Mouse (Mus musculus) gastrocnemius, postnatal 10 days (tissue): ENCODE measurements around the gene Ndc80. TPM values are rescaled to one million over a fixed set of nuclear protein-coding genes. Genes with fewer than 3 reads are reported as not detected.
"Not testable (repeated sequence)": the region's sequence is repeated elsewhere in the genome, so short reads cannot be mapped to it uniquely, and the experiment has no call there.

Experiments used
- DNase-seq: peaks from one replicate; pipeline ENCODE4 v3.0.0; 2021; ENCODE audit warnings: mixed read lengths
- long read RNA-seq, 2 experiments: library from polyadenylated mRNA; stranded (forward); transcript quantifications; one replicate each; pipeline ENCODE4 v2.0.0; 2021
- total RNA-seq, 2 experiments: library from RNA; stranded (reverse); gene quantifications; 2 replicates each; pipeline ENCODE4 v1.2.3; 2021

The Ndc80 gene
- total RNA-seq = 1 to 10 TPM; 5.2 to 5.7 TPM
- long read RNA-seq, experiment 1, transcript Ndc80-201 (17 exons, 2,201 nt) = major isoform, 11 of 12 reads
- long read RNA-seq, experiment 1, partial matches to known transcripts = 0 of 12 reads
- long read RNA-seq, experiment 1, other reads (novel, unspliced or antisense) = 1 of 12 reads
- long read RNA-seq, experiment 2, transcript Ndc80-201 (17 exons, 2,201 nt) = major isoform, 7 of 10 reads
- long read RNA-seq, experiment 2, partial matches to known transcripts = 0 of 10 reads
- long read RNA-seq, experiment 2, other reads (novel, unspliced or antisense) = 3 of 10 reads

- peak; percentile 91 for DNase-seq
Observed at GRCm38 (mm10) chr17:71526711-71527564, at the start of gene Ndc80. Gene Ndc80 (minus strand): TSS chr17:71526857.

DNA sequence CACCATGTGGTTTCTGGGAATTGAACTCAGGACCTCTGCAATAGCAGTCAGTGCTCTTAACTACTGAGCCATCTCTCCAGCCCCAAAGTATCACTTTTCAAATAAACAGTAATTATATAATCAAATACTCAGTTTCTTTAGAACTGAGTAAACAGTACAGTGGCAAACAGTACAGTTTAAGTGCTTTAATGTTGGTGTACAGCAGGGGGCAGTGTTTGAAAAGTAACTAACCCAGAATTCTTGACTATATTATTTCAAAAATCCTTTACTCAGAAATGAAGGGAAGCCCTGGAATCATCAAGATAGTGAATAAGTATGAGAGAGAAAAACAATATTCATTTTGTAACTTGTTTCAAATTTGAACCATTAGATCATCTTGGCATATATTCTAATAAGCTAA lies 35.0 kb upstream of the Ndc80 start:
- DNase-seq = peak; percentile 10

- DNase-seq = no peak
Observed at GRCm38 (mm10) chr17:71552901-71553300, 26.2 kb upstream of the Ndc80 start.

DNA sequence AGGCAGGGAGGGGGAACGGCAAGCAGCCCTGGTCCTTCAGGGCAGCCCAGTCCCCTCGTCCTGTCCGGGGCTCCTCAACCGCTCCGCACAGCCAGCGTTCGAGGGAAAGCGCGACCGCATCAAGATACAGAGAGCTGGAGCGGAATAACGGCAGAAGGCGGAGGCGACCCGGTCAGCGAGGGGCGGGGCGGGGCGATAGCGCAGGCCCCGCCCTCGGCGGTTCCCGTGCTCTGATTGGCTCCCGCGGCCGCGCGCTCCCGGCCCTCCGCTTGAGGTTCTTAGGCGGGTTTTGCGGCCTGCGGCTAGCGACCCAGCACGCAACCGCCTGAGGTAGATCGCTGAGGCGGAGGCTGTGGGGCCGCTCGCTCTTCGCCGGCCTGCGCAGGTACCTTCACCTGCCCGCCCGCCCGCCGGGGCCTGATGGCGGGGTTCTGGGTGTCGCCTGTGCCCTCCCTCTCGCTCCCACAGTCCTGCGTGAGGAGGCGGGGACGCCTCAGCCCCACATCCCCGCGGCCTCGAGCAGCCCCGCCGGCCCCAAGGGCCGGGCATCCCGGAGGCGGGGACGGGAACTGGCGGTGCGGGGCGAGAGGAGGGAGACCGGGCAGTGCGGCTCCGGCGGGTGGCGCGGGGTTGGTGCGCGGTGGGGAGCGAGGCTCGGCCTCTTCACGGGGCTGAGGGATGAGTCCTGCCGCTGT lies 25.2 kb upstream of the Ndc80 start, which contains the start of gene Spdya:
Gene Spdya (plus strand): TSS at position 305 of the 695 bp plus-strand sequence.
- DNase-seq = peak; percentile 83

DNA sequence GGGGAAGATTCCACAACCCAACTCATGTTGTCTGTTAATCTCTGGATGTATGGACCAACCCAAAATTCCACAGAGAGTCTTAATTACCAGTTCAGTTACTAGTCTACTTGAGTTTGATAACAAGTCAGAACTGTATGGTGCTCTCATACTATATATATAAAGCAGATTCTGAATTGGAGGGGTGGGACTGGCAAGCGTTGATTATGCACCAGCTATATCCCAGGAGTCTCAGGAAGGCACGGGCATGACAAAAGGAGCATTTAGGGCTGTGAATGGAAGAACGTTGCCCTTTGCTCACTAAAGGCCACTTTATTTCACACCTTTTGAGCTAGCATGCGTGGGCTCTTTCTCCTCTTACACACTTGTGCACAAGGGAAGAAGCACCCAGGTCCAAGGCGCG lies 24.7 kb upstream of the Ndc80 start:
- DNase-seq = no peak

GRCm38 (mm10) chr17:71548586-71548985 lies 21.9 kb upstream of the Ndc80 start:
- DNase-seq = no peak

- no peak for DNase-seq
Observed at GRCm38 (mm10) chr17:71537164-71537563, 10.5 kb upstream of the Ndc80 start.

DNA sequence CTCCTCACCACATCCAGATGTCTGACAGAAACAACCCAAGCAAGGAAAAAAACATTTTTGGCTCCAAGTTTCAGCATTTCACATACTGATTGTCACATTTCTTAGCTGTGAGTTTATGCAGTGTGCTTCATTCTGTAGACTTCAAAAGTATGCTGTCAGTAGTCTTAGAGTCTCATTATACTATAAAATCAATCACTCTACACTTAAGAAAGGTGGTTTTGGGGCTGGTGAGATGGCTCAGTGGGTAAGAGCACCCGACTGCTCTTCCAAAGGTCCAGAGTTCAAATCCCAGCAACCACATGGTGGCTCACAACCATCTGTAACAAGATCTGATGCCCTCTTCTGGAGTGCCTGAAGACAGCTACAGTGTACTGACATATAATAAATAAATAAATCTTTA lies 8.9 kb upstream of the Ndc80 start:
- DNase-seq = not testable (repeated sequence)

DNA sequence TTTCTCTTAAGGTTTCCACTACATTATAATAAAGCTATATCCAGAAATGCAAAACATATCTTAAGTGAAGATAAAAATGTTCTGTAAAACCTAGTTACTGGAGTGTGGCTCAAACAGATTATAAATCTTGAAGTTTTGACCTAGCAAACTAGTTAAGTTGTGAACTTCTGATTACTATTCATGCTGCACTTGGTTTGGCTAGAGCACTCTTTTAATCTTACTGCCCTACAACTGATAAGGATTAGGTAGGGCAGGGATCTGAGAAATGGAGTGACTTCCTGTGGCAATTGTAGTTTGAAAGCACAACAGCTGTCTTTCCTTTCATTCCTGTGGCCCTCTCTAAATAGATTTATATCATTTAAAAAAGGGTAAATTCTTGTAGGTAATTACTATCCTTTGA lies 1.4 kb upstream of the Ndc80 start:
- DNase-seq = no peak

GRCm38 (mm10) chr17:71526302-71526708 lies 352 bp downstream of the Ndc80 start:
- DNase-seq = no peak

GRCm38 (mm10) chr17:71510297-71510696 lies 16.4 kb downstream of the Ndc80 start:
- DNase-seq = no peak

- DNase-seq = no peak
Observed at GRCm38 (mm10) chr17:71506832-71507231, 19.8 kb downstream of the Ndc80 start.

DNA sequence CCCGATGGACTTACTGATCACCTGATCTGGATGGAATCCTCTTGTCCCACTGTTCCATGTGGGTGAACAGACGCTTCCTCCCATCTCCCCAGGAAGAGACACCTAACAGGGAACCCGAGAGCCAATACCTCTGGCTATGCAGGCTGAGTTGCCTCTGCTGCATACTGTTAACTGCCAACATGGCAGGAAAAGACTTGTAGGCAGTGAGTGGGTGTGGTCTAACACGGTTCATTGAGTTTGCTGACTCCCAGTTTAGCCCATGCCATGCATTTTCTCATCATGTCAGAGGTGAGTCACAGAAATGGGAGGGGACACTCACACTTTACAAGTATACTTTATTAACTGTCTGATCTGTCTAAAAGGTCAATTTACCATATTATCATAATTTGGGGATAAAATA lies 30.9 kb downstream of the Ndc80 start:
- no peak for DNase-seq

DNA sequence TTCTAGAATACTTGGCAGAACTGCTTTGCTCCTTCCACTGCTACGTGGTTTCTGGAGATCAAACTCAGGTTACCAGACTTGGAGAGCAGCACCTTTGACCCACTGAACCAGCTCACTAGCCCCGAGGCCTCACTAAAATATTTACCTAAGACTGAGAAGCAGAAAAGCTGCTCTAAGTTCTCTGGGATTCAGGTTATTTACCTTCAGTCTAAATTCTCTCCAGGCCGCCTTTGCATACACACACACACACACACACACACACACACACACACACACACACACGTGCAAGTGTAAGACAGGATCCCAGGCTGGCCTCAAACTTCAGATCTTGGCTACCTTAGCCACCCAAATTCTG lies 35.3 kb downstream of the Ndc80 start:
- DNase-seq = no peak

GRCm38 (mm10) chr17:71490666-71491331 lies 35.9 kb downstream of the Ndc80 start:
- no peak for DNase-seq

DNA sequence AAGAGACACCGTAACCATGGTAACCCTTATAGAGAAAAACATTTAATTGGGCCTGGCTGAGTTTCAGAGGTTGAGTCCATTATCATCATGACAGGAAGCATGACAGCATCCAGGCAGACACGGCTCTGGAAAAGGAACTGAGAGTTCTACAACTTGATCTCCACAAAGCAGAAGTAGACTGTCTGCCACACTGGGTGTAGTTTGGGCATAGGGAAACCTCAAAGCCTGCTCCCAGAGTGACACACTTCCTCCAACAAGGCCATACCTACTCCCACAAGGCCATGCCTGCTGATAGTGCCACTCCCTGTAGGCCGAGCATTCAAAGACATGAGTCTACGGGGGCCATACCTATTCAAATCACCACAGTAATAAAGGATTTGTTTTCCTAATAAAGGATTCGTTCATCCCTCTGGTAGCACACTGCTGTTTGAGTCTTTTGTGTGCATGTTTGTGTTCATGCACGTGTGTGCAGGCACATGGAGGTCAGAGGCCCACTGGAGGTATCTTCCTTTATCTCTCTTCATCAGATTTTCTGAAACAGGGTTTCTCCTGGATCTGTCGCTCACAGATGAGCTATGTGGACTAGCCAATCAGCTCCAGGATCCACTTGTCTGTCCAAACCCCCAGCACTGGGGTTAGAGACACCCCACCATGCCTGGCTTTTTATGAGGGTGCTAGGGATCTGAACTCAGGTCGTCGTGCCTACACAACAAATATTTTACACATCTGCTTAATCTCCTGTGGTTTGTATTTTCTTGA lies 36.8 kb downstream of the Ndc80 start:
- no peak for DNase-seq

DNA sequence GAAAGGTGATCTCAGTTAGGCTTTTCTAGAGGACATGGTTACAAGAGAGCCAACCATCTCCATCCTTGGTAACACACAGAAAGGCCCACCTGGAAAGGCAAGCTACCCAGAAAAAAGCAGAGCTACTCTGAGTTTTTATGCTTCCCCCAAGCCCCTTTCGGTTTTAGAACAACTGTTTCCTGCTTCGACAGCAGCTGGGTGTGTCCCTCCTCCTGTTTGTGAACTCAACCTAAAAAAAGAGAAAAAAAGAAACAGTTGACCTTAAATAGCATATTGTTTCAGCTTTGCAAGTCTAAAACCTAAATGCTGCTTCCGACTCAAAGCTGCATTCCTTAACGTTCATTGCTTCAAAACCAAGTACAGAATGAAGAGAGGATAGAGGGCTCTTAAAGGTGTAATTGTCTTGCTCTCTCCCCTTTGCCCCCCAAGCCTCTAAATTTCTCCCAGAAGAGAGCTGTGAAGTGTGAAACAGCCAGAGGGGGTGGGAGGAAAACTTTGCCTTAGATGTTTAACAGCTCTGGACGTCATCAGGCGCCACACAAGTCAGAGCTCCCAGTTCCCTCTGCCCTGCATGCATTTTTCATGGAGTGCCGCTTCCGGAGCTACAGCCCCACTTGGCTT lies 40.3 kb downstream of the Ndc80 start:
- DNase-seq = no peak

DNA sequence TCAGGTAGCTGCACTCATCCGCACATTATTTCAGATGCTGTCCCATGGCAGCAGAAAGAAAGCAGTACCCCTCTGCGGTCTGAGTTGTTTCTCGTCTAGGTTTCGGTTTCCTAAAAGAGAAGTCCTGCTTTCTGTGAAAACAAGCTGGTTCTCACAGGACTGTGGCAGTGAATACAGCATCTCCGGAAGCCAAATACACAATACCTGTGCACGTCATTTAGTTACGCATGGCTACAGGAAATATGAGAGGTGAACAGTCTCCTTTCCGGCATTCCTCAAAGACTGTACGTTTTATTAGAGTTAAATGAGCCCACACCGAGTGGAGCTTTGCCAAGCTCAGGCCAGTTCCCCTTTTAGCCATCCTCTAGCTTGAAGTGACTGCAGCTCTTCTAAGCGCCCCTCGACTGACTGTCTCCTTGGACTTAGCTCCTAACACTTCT lies 40.8 kb downstream of the Ndc80 start:
- peak; percentile 21 for DNase-seq

DNA sequence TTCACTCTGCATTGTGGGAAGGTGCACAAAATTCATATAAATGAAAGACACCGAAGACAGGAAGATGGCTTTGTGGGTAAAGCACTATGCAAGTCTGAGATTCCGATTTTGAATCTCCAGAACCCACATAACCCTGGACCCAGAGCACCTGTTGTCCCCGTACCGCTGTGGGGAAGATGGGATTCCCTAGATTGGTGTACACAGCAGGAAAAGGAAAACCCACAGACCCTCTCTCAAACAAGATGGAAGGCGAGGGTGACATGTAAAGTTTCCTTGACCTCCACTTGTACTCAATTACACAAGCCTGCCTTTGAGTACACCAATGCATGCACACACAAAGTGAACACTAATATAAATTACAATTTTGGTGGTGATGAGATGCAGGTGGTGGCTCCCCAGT lies 41.9 kb downstream of the Ndc80 start:
- no peak for DNase-seq

DNA sequence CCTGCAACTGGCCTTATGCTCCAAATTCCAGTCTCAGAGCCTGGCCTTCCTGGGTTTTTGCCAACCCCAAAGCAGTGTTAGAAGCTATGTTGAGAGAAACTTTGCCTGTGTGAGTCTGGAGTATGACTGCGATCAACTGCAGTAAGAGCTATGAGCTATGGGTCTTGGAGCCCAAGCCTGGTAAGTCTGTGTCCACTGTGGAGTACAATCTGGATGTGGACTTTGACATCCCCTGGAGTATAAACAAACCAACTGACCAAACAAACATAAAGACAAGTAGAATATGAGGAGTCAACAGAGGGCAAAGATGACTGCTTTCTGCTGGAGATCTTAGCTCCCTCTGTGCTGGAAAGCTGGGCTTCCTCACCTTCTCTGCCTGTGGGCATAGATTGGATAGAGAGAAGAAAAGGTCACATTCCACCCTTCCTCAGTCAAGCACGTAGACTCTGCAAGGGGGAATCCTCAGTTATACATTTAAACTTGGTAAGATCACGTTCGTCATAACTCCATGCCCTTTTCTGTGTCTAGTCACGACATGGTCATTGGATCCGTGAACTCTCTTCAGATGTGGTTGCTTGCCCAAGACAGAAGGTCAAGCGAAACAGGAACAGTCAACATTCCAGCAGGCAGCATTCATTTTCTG lies 43.1 kb downstream of the Ndc80 start:
- no peak for DNase-seq
